Mouse (Mus musculus) 416B (cell line): ENCODE data around the gene Bcl2.

ENCODE experiments used
- DNase-seq: peaks from one replicate; pipeline ENCODE4 v3.0.0; 2011; ENCODE audit warnings: low read depth

Gene Bcl2

GRCm38 (mm10) chr1:106507556-106507955 is 206.5 kb downstream of the Bcl2 start:
- DNase-seq: no peak

GRCm38 (mm10) chr1:106503910-106504309 is 210.2 kb downstream of the Bcl2 start:
- no peak for DNase-seq

- DNase-seq: no peak
Measured at GRCm38 (mm10) chr1:106503407-106503806, 210.7 kb downstream of the Bcl2 start.

GRCm38 (mm10) chr1:106497999-106498398 is 216.1 kb downstream of the Bcl2 start:
- no peak for DNase-seq
